Mouse (Mus musculus) mesoderm, embryonic 11.5 days (tissue): Measurements from ENCODE around the gene Vmn1r60.
"Not testable (repeated sequence)": the region's sequence is repeated elsewhere in the genome, so short reads cannot be mapped to it uniquely, and the experiment has no call there.

Experiments
- DNase-seq: peaks from one replicate; pipeline ENCODE4 v3.0.0-alpha.2; 2012; ENCODE audit warnings: low read depth, low spot score

The Vmn1r60 gene

GRCm38 (mm10) chr7:5547217-5547616 is at the start of gene Vmn1r60:
Gene Vmn1r60, minus strand, starts transcription at chr7:5547317.
- not testable (repeated sequence) for DNase-seq

DNA sequence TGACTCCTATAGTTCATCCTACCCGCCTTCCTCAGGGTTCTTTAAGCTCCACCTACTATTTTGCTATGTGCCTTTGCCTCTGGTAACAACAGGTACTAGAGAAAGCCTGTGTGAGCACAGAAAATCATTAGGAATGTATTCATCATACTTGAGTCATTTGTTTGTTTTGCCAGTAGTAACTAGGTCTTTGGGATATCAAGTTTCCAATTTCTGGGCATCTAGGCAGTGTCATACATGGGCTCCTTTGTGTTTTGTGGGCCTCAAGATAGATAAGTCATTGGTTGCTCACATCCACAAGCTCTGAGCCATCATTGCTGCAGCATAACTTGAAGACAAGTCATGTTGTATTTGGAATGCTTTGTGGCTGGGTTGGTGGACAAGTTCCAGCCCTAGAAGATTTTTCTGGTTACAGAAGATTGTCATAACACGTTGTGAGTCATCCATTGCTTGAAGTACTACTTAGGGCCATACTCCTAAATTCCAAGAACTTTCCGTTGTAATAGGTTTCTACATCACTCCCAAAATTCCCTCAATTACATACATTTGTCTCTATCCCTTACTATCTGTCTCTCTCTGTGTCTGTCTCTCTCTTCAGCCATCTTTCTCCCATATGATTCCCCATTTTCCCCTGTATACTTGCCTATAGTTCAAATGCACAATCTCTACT is 6.2 kb downstream of the Vmn1r60 start:
- not testable (repeated sequence) for DNase-seq

DNA sequence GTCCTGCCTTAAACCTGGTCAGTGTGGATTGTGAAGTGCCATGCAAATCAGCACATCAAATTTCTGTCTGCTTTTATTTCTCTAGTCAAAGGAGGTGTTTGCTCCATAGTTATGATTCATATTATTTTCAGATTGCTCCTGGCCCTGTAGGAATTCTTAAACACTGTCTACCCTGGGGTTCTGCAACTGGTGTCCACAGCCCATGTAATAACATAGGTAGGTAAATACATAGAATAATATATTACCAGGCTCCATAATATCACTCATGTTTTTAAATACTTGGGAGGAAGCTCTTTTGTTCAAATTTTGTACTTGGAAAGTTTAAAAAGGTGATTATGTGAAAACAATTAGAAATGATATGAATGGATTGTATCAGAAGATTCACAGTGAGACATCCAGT is 53.3 kb downstream of the Vmn1r60 start, which contains the start of gene Vmn2r28:
Gene Vmn2r28 (minus strand): TSS at position 101 of the 400 bp plus-strand sequence.
- DNase-seq = not testable (repeated sequence)
